Comparison of ENCODE assay signal across 11 mouse cellular contexts in genomic region chr3:130749206-130749605, GRCm38 (mm10).
"Had no signal": no experiment of that assay in that cellular context is flagged by ENCODE, and none has a peak within 500 bp of the region (broad histone marks: within the 10 kb centered on the region; RNA-seq: fewer than 3 reads in every experiment).

No protein-coding gene starts in this region.

- DNase-seq: kidney, adult 9 months; kidney, postnatal 36 days; layer of hippocampus, adult 9-11 months; liver; liver, embryonic 13.5 days; liver, postnatal 0 days; lung, postnatal 14 days; right cerebral cortex, adult 18-20 months; right cerebral cortex, postnatal 25 days had no signal

- ATAC-seq: intestine, postnatal 0 days; liver, postnatal 0 days; midbrain, embryonic 16.5 days had no signal
